Mouse (Mus musculus) ES-E14 (cell line): ENCODE data around the gene Ncan. TPM values are rescaled to one million over a fixed set of nuclear protein-coding genes. Genes with fewer than 3 reads are reported as not detected.
"Not testable (repeated sequence)": the region's sequence is repeated elsewhere in the genome, so short reads cannot be mapped to it uniquely, and the experiment has no call there.

Experiments
- DNase-seq: peaks from one replicate; pipeline ENCODE4 v3.0.0-alpha.2; 2013; ENCODE audit warnings: low read depth, low spot score
- H3K27ac ChIP-seq: 2 replicates; pipeline ENCODE4 v1.5.1; 2012; ENCODE audit warnings: low read depth, mild to moderate bottlenecking, low read length, moderate library complexity, mixed read lengths; ENCODE audit not compliant: poor library complexity, insufficient read depth, severe bottlenecking
- H3K36me3 ChIP-seq: 2 replicates; pipeline ENCODE4 v1.6.1; 2012; ENCODE audit warnings: mild to moderate bottlenecking, low read length, moderate library complexity, mixed read lengths; ENCODE audit not compliant: control insufficient read depth, poor library complexity, insufficient read depth, severe bottlenecking
- H3K4me1 ChIP-seq, 2 experiments: fragments of 150-350 bp in 1 of 2; sonication (generic) in 1 of 2; 2 replicates each; pipeline ENCODE4 v1.6.1; 2012; ENCODE audit warnings: low read length in 2 of 2, mild to moderate bottlenecking in 1 of 2, mixed read lengths in 1 of 2; ENCODE audit not compliant: control insufficient read depth in 2 of 2, insufficient read depth in 2 of 2, poor library complexity in 1 of 2
- H3K4me3 ChIP-seq, 2 experiments: fragments of 150-350 bp in 1 of 2; sonication (generic) in 1 of 2; 2 replicates each; pipeline ENCODE4 v1.5.1; 2012; ENCODE audit warnings: low read length in 2 of 2, low read depth in 1 of 2, mild to moderate bottlenecking in 1 of 2, mixed read lengths in 1 of 2; ENCODE audit not compliant: insufficient read depth in 1 of 2, poor library complexity in 1 of 2, severe bottlenecking in 1 of 2
- H3K9ac ChIP-seq: 2 replicates; pipeline ENCODE4 v1.6.1; 2012; ENCODE audit warnings: low read depth, mild to moderate bottlenecking, low read length, mixed read lengths; ENCODE audit not compliant: poor library complexity, insufficient read depth, severe bottlenecking
- H3K9me3 ChIP-seq: fragments of 150-350 bp; sonication (generic); 2 replicates; pipeline ENCODE4 v1.6.1; 2012; ENCODE audit warnings: low read depth, mild to moderate bottlenecking, low read length; ENCODE audit not compliant: control insufficient read depth, insufficient read depth
- CHD2 ChIP-seq: IDR thresholded peaks from 2 replicates; pipeline ENCODE4 v1.6.1; 2014; ENCODE audit warnings: mild to moderate bottlenecking, low read depth, low read length, inconsistent platforms
- HCFC1 ChIP-seq: IDR thresholded peaks from 2 replicates; pipeline ENCODE4 v1.6.1; 2012; ENCODE audit warnings: low read length, inconsistent platforms, borderline replicate concordance; ENCODE audit not compliant: insufficient read depth
- MAFK ChIP-seq: IDR thresholded peaks from 2 replicates; pipeline ENCODE4 v1.6.1; 2014; ENCODE audit warnings: mild to moderate bottlenecking, low read depth, low read length, inconsistent platforms; ENCODE audit not compliant: insufficient read depth
- ZC3H11A ChIP-seq: IDR thresholded peaks from 2 replicates; pipeline ENCODE4 v1.6.1; 2012; ENCODE audit warnings: low read depth, mild to moderate bottlenecking, inconsistent platforms, low read length, borderline replicate concordance
- ZNF384 ChIP-seq: IDR thresholded peaks from 2 replicates; pipeline ENCODE4 v1.6.1; 2012; ENCODE audit warnings: low read depth, low read length, inconsistent platforms
- in situ Hi-C, 2 experiments: fragments of 600-800 bp; cut with MboI; formaldehyde crosslinking; loops; one replicate each; pipeline ENCODE4 v1.15.1; 2025; ENCODE audit warnings: low sequenced_read_pairs in 2 of 2, inconsistent platforms in 1 of 2; ENCODE audit not compliant: unreplicated experiment in 2 of 2
- total RNA-seq: library from RNA; depleted of rRNA; stranded (reverse); fragments of 300-350 nt; gene quantifications from 2 replicates; pipeline ENCODE4 v1.2.3, GENCODE M21; 2012; rRNA removed

Gene Ncan
- total RNA-seq, 1 experiment, result 4.3 TPM

- TF ChIP-seq ZNF384, result peak; percentile 91
- H3K4me3 ChIP-seq, H3K4me1 ChIP-seq, H3K9ac ChIP-seq, H3K27ac ChIP-seq, DNase-seq, in situ Hi-C loops, H3K9me3 ChIP-seq: not testable (repeated sequence)
- H3K36me3 ChIP-seq, result peaks cover 15% of the 10 kb centered on the region
Measured at GRCm38 (mm10) chr8:70050434-70050833, 70.2 kb downstream of the Ncan start.

- Histone ChIP-seq H3K27ac (no peak overlapping the region), H3K9ac (no peak overlapping the region), H3K9me3 (no peaks in the 10 kb centered on the region), H3K4me3 (no peak overlapping the region), H3K4me1 (no peaks in the 10 kb centered on the region), H3K36me3 (peaks cover 15% of the 10 kb centered on the region)
- in situ Hi-C loops, result no loop called here
- TF ChIP-seq MAFK (no peak), CHD2 (no peak), HCFC1 (no peak)
- no peak for DNase-seq
Measured at GRCm38 (mm10) chr8:70049662-70050061, 71.0 kb downstream of the Ncan start.

- in situ Hi-C loops, result no loop called here
- Histone ChIP-seq H3K4me1 (peaks cover 0 to 6% of the 10 kb centered on the region in 2 experiments; a peak in 2 of 4 replicates), H3K9me3 (no peaks in the 10 kb centered on the region), H3K9ac (peak overlapping the region; percentile 95; the same call in 1 of the 2 replicates), H3K36me3 (0 out of 2 replicates have a peak, but pooled peaks cover 2% of the 10 kb centered on the region), H3K27ac (no peak overlapping the region), H3K4me3 (peak overlapping the region in 1 of 2 experiments; percentile 87; a peak in 1 of 4 replicates)
- no peak for TF ChIP-seq ZC3H11A
- TF ChIP-seq HCFC1, result no peak
- no peak for TF ChIP-seq ZNF384
- no peak for TF ChIP-seq CHD2
- no peak for TF ChIP-seq MAFK
- DNase-seq, result no peak
Measured at GRCm38 (mm10) chr8:70043996-70044395, 76.7 kb downstream of the Ncan start.

Other genes with a start within 250 kb of the Ncan start
- gene Cilp2, start 233.2 kb downstream of the Ncan start, total RNA-seq, result 7.3 and 10.7 TPM in 2 replicates
- 2.5 and 4.0 TPM in 2 replicates for gene Tssk6, start 218.7 kb downstream of the Ncan start, total RNA-seq
- 146 and 243 TPM in 2 replicates for gene Ndufa13, start 218.3 kb downstream of the Ncan start, total RNA-seq
- gene Yjefn3, start 218.2 kb downstream of the Ncan start, total RNA-seq, result 7.0 and 8.5 TPM in 2 replicates
- 139 and 148 TPM in 2 replicates for gene Gatad2a, start 124.5 kb downstream of the Ncan start, total RNA-seq
- gene Mau2, start 78.1 kb downstream of the Ncan start, total RNA-seq, result 82.4 and 124 TPM in 2 replicates
- 38.5 and 38.8 TPM in 2 replicates for gene Sugp1, start 78.1 kb downstream of the Ncan start, total RNA-seq
- gene Tm6sf2, start 47.9 kb downstream of the Ncan start, total RNA-seq, result 2.0 and 2.5 TPM in 2 replicates
- 2.2 and 4.8 TPM in 2 replicates for gene Hapln4, start 37.4 kb downstream of the Ncan start, total RNA-seq
- 9.6 and 10.4 TPM in 2 replicates for gene Nr2c2ap, start 10.5 kb upstream of the Ncan start, total RNA-seq
- gene Rfxank, start 18.3 kb upstream of the Ncan start, total RNA-seq, result 10.4 and 11.2 TPM in 2 replicates
- 30.0 and 31.2 TPM in 2 replicates for gene Borcs8, start 18.6 kb upstream of the Ncan start, total RNA-seq
- gene Mef2b, start 18.8 kb upstream of the Ncan start, total RNA-seq, result 3.6 and 5.4 TPM in 2 replicates
- gene Tmem161a, start 51.5 kb upstream of the Ncan start, total RNA-seq, result 73.9 and 116 TPM in 2 replicates
- 5.8 and 7.5 TPM in 2 replicates for gene Slc25a42, start 91.4 kb upstream of the Ncan start, total RNA-seq
- gene Sugp2, start 113.4 kb upstream of the Ncan start, total RNA-seq, result 45.5 and 57.6 TPM in 2 replicates
- 58.9 and 61.8 TPM in 2 replicates for gene Armc6, start 113.6 kb upstream of the Ncan start, total RNA-seq
- gene Homer3, start 162.0 kb upstream of the Ncan start, total RNA-seq, result 34.4 and 39.0 TPM in 2 replicates
- 71.0 and 73.3 TPM in 2 replicates for gene Ddx49, start 181.6 kb upstream of the Ncan start, total RNA-seq
- gene Cope, start 181.6 kb upstream of the Ncan start, total RNA-seq, result 101 and 112 TPM in 2 replicates
- gene Cers1, start 194.9 kb upstream of the Ncan start, total RNA-seq, result 1.9 and 4.7 TPM in 2 replicates
- 7.5 and 24.5 TPM in 2 replicates for gene Gdf1, start 208.9 kb upstream of the Ncan start, total RNA-seq
- 54.7 and 57.6 TPM in 2 replicates for gene Upf1, start 232.4 kb upstream of the Ncan start, total RNA-seq